Mouse (Mus musculus): ENCODE data around the gene Rnf185. TPM values are rescaled to one million over a fixed set of nuclear protein-coding genes. Genes with fewer than 3 reads are reported as not detected.

Gene Rnf185
- polyA plus RNA-seq, 1 experiment from 2014 or later, result 19.4 TPM

DNA sequence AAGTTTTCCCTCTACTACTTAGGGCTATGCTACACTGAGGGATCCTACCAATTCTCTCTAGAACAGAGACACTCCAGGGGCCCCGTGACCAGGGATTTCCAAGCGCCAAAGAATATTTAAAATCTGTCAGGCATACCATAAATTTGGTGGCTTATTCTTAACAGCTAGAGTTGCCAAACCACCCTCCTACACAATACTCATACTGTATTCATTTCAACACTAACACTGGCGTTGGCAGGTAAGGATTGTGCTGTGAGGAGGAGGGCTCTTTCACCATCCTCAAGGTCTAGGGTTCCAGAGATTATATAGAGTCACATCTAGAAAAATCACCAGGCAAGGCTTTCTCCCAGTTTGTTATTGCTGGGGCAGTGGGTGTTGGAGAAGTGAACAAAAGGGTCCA, 35.8 kb downstream of the Rnf185 start:
- ATAC-seq (ENCODE audit: low FRiP score, low TSS enrichment), result no peak
- 89% methylated on average over 3 of the region's 3 CpGs for WGBS
- H3K9me3 ChIP-seq (ENCODE audit: control insufficient read depth, low read length), result no peaks in the 10 kb centered on the region

DNA sequence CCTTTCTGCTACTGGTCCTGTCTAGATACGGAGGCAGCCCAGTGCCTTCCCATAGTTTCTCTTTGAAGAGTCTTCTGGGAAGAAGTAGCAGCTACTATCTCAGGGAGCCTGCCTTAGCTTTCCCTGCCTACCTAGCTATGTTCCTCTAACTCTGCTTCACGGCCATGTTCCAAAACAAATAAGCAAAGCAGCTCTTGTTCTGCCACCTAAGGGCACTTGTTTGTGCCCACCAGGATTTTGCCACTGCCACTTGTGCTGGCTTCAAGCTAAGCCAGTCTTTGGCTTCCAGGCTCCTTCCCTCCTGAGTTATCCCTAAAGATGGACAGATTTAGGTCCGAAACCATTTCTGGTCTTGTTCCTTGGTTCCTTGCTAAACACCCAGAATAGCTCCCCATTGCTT, 40.1 kb downstream of the Rnf185 start:
- H3K9ac ChIP-seq (ENCODE audit: low read length), result no peak overlapping the region
- H3K27ac ChIP-seq (replicated peaks), result no peak overlapping the region
- H3K4me3 ChIP-seq (ENCODE audit: low read depth, low read length), result no peak overlapping the region
- no peaks in the 10 kb centered on the region for H3K9me3 ChIP-seq (ENCODE audit: control insufficient read depth, low read length)
- TF ChIP-seq CTCF (IDR thresholded peaks at IDR 0.05; ENCODE audit: low read depth) (no peak), EP300 (optimal IDR thresholded peaks at IDR 0.05) (no peak)
- peaks cover 4% of the 10 kb centered on the region; the same call in 1 of the 2 replicates for H3K4me1 ChIP-seq (replicated peaks; ENCODE audit: control insufficient read depth, insufficient read depth)
- 0 out of 2 replicates have a peak, but pooled peaks cover 3% of the 10 kb centered on the region for H3K36me3 ChIP-seq (ENCODE audit: control insufficient read depth, insufficient read depth, low read length)
- DNase-seq (ENCODE audit: low spot score) (no peak), ATAC-seq (ENCODE audit: low FRiP score, low TSS enrichment) (no peak)
- WGBS, result 82% methylated on average over 3 of the region's 3 CpGs
- H3K27me3 ChIP-seq (ENCODE audit: control insufficient read depth, insufficient read depth, low read length), result no peaks in the 10 kb centered on the region
- no peak overlapping the region for H3K4me2 ChIP-seq (replicated peaks; ENCODE audit: low read depth)

More for the DNA sequence above, 35.8 kb downstream of the Rnf185 start:
- Histone ChIP-seq H3K27me3 (ENCODE audit: control insufficient read depth, insufficient read depth, low read length) (no peaks in the 10 kb centered on the region), H3K4me2 (replicated peaks; ENCODE audit: low read depth) (no peak overlapping the region), H3K4me1 (replicated peaks; ENCODE audit: control insufficient read depth, insufficient read depth) (no peaks in the 10 kb centered on the region), H3K9ac (ENCODE audit: low read length) (no peak overlapping the region), H3K36me3 (ENCODE audit: control insufficient read depth, insufficient read depth, low read length) (peaks cover 3% of the 10 kb centered on the region; the same call in 1 of the 2 replicates), H3K27ac (replicated peaks) (no peak overlapping the region), H3K4me3 (ENCODE audit: low read depth, low read length) (no peak overlapping the region)
- no peak for DNase-seq (ENCODE audit: low spot score)
- TF ChIP-seq EP300 (optimal IDR thresholded peaks at IDR 0.05), result no peak
- TF ChIP-seq CTCF (IDR thresholded peaks at IDR 0.05; ENCODE audit: low read depth), result no peak

DNA sequence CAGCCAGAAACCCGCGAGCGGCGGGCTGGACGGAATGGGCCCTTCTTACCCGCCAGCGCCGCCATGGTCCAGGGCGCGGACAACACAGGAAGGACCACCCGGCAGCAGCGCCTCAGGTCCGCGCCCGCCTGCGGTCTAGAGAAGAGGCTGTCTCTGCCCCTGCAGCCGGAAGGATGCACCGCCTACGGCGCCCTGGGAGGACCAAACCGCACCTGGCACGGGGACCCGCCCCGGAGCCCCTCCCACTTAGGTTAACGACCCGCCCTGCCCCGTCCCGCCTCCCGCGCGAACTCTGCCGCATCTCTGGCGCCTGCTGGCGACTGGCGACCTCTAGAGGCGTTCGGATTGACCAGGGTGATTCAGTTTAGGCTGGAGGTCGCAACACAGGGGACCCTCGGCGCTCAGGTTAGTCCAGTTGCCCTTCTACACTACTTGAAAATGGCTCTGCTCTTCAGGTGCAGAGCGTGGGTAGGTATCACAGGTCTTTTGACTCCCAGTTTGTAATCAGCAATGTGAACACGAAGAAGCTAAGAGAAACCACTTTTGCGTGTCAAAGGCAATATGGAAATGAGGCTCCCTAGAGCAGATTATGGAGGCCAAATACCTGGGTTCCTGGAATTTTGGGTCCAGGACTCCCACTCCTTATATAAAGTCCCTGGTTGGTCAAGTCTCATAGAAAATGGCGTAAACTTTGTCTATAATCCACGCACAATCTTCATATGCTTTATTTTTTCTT, 43.0 kb downstream of the Rnf185 start, which contains the start of gene Limk2:
Limk2 (minus strand) TSS at position 193 of the 736 bp plus-strand sequence.
- H3K27ac ChIP-seq (replicated peaks), result peak within 1 kb of the TSS; percentile 72
- H3K4me3 ChIP-seq (ENCODE audit: low read depth, low read length), result peak within 1 kb of the TSS; percentile 67
- ATAC-seq (ENCODE audit: low FRiP score, low TSS enrichment) (peak; percentile 95), DNase-seq (ENCODE audit: low spot score) (peak; percentile 96)
- H3K27me3 ChIP-seq (ENCODE audit: control insufficient read depth, insufficient read depth, low read length), result no peaks in the 10 kb centered on the region
- TF ChIP-seq CTCF (IDR thresholded peaks at IDR 0.05; ENCODE audit: low read depth) (peak; percentile 94), EP300 (optimal IDR thresholded peaks at IDR 0.05) (peak; percentile 51)
- WGBS, result 3% methylated on average over 45 of the region's 45 CpGs
- H3K36me3 ChIP-seq (ENCODE audit: control insufficient read depth, insufficient read depth, low read length), result no peaks in the 10 kb centered on the region
- peaks cover 4% of the 10 kb centered on the region; the same call in 1 of the 2 replicates for H3K4me1 ChIP-seq (replicated peaks; ENCODE audit: control insufficient read depth, insufficient read depth)
- peak within 1 kb of the TSS; percentile 75 for H3K9ac ChIP-seq (ENCODE audit: low read length)
- H3K4me2 ChIP-seq (replicated peaks; ENCODE audit: low read depth), result peak within 1 kb of the TSS; percentile 61
- no peaks in the 10 kb centered on the region for H3K9me3 ChIP-seq (ENCODE audit: control insufficient read depth, low read length)

DNA sequence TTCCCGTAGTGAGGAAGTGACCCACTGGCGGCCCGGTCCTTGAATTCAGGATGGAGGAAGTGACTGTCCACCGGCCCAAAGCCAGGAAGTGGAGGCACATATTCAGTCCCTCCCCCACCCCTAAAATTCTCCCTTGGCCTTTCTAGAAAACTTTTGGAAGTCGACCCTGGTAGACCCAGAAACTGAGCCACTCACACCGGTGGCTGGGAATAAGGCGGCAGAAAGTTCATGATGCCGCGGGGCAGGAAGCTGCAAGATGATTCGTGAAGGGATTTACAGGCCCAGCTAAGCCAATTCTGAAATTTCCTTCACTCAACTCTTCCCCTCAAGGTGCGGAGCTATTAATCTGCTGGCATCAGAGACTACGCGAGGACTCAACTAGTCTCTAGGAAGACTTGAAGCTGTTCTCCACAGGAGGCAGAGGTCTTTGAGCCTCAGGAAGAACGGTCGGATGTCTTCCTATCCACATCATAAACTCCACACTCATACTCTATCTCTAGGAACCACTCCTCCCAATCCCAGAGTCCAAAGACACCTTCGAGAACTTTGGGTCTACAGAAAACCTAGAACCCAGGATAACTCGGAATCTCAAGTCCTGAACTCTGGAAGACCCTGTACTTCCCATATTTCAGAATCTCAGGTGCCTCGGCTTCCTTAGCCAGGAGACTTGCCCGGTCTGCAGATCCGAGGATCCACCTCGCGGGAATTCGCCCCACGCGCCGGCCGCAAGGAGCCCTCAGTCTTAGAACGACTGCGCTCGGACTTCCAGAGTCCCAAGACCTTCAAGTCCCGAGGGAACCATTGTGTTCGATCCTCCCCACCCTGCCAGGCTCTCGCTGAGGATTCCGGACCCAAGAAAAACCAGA, 43.8 kb downstream of the Rnf185 start:
- WGBS, result 5% methylated on average over 34 of the region's 34 CpGs
- no peaks in the 10 kb centered on the region for H3K36me3 ChIP-seq (ENCODE audit: control insufficient read depth, insufficient read depth, low read length)
- H3K27ac ChIP-seq (replicated peaks), result peak overlapping the region; percentile 72
- ATAC-seq (ENCODE audit: low FRiP score, low TSS enrichment) (no peak; the same call in 1 of the 2 replicates), DNase-seq (ENCODE audit: low spot score) (no peak)
- peak overlapping the region; percentile 75 for H3K9ac ChIP-seq (ENCODE audit: low read length)
- no peaks in the 10 kb centered on the region for H3K27me3 ChIP-seq (ENCODE audit: control insufficient read depth, insufficient read depth, low read length)
- H3K9me3 ChIP-seq (ENCODE audit: control insufficient read depth, low read length), result no peaks in the 10 kb centered on the region
- H3K4me1 ChIP-seq (replicated peaks; ENCODE audit: control insufficient read depth, insufficient read depth), result peaks cover 4% of the 10 kb centered on the region; the same call in 1 of the 2 replicates
- TF ChIP-seq CTCF (IDR thresholded peaks at IDR 0.05; ENCODE audit: low read depth) (no peak), EP300 (optimal IDR thresholded peaks at IDR 0.05) (no peak)
- peak overlapping the region; percentile 61 for H3K4me2 ChIP-seq (replicated peaks; ENCODE audit: low read depth)
- H3K4me3 ChIP-seq (ENCODE audit: low read depth, low read length), result peak overlapping the region; percentile 67

DNA sequence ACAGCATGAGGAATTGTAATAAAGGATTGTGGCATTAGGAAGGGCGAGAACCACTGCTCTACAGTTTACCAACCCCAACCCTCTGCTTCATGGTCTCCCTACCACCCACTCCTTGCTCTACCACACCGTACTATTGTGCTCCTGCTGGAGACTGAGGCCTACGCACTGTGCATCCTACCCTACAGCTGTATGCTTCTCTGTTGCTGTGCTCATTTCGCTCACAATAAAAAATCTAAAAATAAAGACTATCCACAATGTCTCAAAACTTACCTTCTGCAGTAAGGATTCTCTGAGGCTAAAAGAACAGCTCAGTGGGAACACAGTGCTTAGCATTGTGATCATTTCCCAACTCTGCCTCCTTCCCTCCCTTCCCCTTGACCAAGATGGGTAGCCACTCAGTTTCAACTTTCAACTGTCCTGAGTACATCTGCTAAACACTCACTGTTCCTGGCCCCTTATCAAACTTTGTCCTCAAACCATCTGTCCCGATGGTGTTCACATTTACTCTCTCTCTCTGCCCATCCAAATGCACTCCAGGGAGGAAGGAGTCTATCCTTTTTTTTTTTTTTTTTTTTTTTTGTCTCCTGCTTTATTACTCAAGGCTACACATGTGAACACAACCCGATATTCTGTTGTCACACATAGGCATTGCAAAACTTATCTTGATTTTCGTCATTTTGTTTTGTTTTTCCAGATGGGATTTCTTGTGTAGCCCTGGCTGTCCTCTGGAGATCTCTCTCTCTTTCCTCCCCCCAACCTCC, 47.7 kb downstream of the Rnf185 start:
- Histone ChIP-seq H3K4me2 (replicated peaks; ENCODE audit: low read depth) (no peak overlapping the region), H3K27me3 (ENCODE audit: control insufficient read depth, insufficient read depth, low read length) (no peaks in the 10 kb centered on the region), H3K9me3 (ENCODE audit: control insufficient read depth, low read length) (no peaks in the 10 kb centered on the region), H3K9ac (ENCODE audit: low read length) (no peak overlapping the region), H3K4me1 (replicated peaks; ENCODE audit: control insufficient read depth, insufficient read depth) (peaks cover 4% of the 10 kb centered on the region; the same call in 1 of the 2 replicates), H3K27ac (replicated peaks) (no peak overlapping the region), H3K36me3 (ENCODE audit: control insufficient read depth, insufficient read depth, low read length) (no peaks in the 10 kb centered on the region), H3K4me3 (ENCODE audit: low read depth, low read length) (no peak overlapping the region)
- TF ChIP-seq CTCF (IDR thresholded peaks at IDR 0.05; ENCODE audit: low read depth) (no peak), EP300 (optimal IDR thresholded peaks at IDR 0.05) (no peak)
- no peak for ATAC-seq (ENCODE audit: low FRiP score, low TSS enrichment)
- DNase-seq (ENCODE audit: low spot score), result no peak
- WGBS, result 80% methylated on average over 7 of the region's 7 CpGs
